8 mouse cellular contexts compared by ENCODE assay signal in genomic region chr15:79432892-79433291, GRCm38 (mm10). TPM values are rescaled to one million over a fixed set of nuclear protein-coding genes. Genes with fewer than 3 reads are reported as not detected.
DNase-seq lines count a peak whose midpoint lies in the region; ATAC-seq and TF ChIP-seq lines count a peak whose summit lies in the region.

No protein-coding gene starts in this region.

- TF ChIP-seq POLR2A in lung, adult 2 months (IDR thresholded peaks at IDR 0.05; ENCODE audit: borderline replicate concordance, extremely low read depth, low read depth, low read length), result no peak

- no peak overlapping the region for H3K9ac ChIP-seq in kidney, embryonic 15.5 days

- H3K4me3 ChIP-seq in heart, embryonic 10.5 days, result peak overlapping the region; percentile 17
- no peak overlapping the region for H3K4me3 ChIP-seq in kidney, embryonic 15.5 days (replicated peaks)
- peak overlapping the region; percentile 44 for H3K4me3 ChIP-seq in lung, adult 2 months (replicated peaks; ENCODE audit: extremely low read depth, low read depth, low read length)

- H3K27ac ChIP-seq in heart, embryonic 10.5 days, result peak overlapping the region; percentile 86
- H3K27ac ChIP-seq in kidney, embryonic 15.5 days, result peak overlapping the region; percentile 79

- no peak for ATAC-seq in kidney, embryonic 15.5 days (replicated peaks; ENCODE audit: low FRiP score)

- WGBS in heart, embryonic 10.5 days, result 25% methylated on average over 21 of the region's 21 CpGs
- WGBS in kidney, embryonic 15.5 days, result 64% methylated on average over 21 of the region's 21 CpGs
- WGBS in lung, adult 2 months, result 24% methylated on average over 21 of the region's 21 CpGs

- H3K4me2 ChIP-seq in kidney, embryonic 15.5 days, result no peak overlapping the region; the same call in 1 of the 2 replicates

- intact Hi-C loops in left cerebral cortex, postnatal 10 days (cut with DNase I), result no loop called here
- intact Hi-C loops in left cerebral cortex, postnatal 4 days (cut with DNase I), result no loop called here

- no peak for TF ChIP-seq CTCF in lung, adult 2 months (IDR thresholded peaks at IDR 0.05; ENCODE audit: insufficient read depth, low read length)

- peak; percentile 51 to 69 for DNase-seq in left cerebral cortex, postnatal 10 days (ENCODE audit: extremely low spot score in 1 of 2, low spot score in 2 of 2)
- DNase-seq in left cerebral cortex, postnatal 4 days, result no peak
- DNase-seq in heart, embryonic 10.5 days (ENCODE audit: low spot score), result peak; percentile 79
- DNase-seq in lung, adult 2 months, result no peak
- peak; percentile 41 for DNase-seq in right cerebral cortex, postnatal 14 days
- no peak for DNase-seq in retina, postnatal 1 day
- no peak for DNase-seq in ovary, postnatal 10 days (ENCODE audit: low spot score)

- peaks cover 71% of the 10 kb centered on the region for H3K4me1 ChIP-seq in heart, embryonic 10.5 days
- H3K4me1 ChIP-seq in kidney, embryonic 15.5 days, result peaks cover 58% of the 10 kb centered on the region
- peaks cover 52% of the 10 kb centered on the region for H3K4me1 ChIP-seq in lung, adult 2 months (ENCODE audit: control insufficient read depth, insufficient read depth, low read length)

- peaks cover 93% of the 10 kb centered on the region for H3K36me3 ChIP-seq in heart, embryonic 10.5 days
- peaks cover 96% of the 10 kb centered on the region for H3K36me3 ChIP-seq in kidney, embryonic 15.5 days

- no peaks in the 10 kb centered on the region for H3K27me3 ChIP-seq in heart, embryonic 10.5 days (ENCODE audit: insufficient read depth, poor library complexity, severe bottlenecking)
- H3K27me3 ChIP-seq in kidney, embryonic 15.5 days, result no peaks in the 10 kb centered on the region

- no peaks in the 10 kb centered on the region for H3K9me3 ChIP-seq in heart, embryonic 10.5 days
- no peaks in the 10 kb centered on the region for H3K9me3 ChIP-seq in kidney, embryonic 15.5 days (replicated peaks)

RNA-seq across cellular contexts. Expression of gene Csnk1e, which starts 22.5 kb away (rescaled TPM):
- total RNA-seq in left cerebral cortex, postnatal 10 days (2021), result 100 to 1,000 TPM; 181 to 198 TPM
- total RNA-seq in left cerebral cortex, postnatal 4 days (2021), result 100 to 1,000 TPM; 285 to 296 TPM
- 87.9 and 102 TPM in 2 replicates for polyA plus RNA-seq in heart, embryonic 10.5 days (2016; fragmentation: Nextera tagmentation; extraction: Ambion mirVana)
- 87.0 and 90.6 TPM in 2 replicates for polyA plus RNA-seq in kidney, embryonic 15.5 days (2015; fragmentation: Nextera tagmentation; extraction: Ambion mirVana)
- 90.8 and 109 TPM in 2 replicates for polyA plus RNA-seq in lung, adult 2 months (2012; rRNA removed)

RNA-seq across cellular contexts. Expression of gene Tmem184b, which starts 29.5 kb away (rescaled TPM):
- total RNA-seq in left cerebral cortex, postnatal 10 days (2021), result 10 to 100 TPM; 51.2 to 54.0 TPM
- 10 to 100 TPM; 49.6 to 53.4 TPM for total RNA-seq in left cerebral cortex, postnatal 4 days (2021)
- polyA plus RNA-seq in heart, embryonic 10.5 days (2016; fragmentation: Nextera tagmentation; extraction: Ambion mirVana), result 67.7 and 76.3 TPM in 2 replicates
- polyA plus RNA-seq in kidney, embryonic 15.5 days (2015; fragmentation: Nextera tagmentation; extraction: Ambion mirVana), result 67.7 and 75.5 TPM in 2 replicates
- polyA plus RNA-seq in lung, adult 2 months (2012; rRNA removed), result 269 and 331 TPM in 2 replicates

Comparison
In these comparisons a context has a peak if more than half of its experiments do, and no peak if none do; other contexts are left out.
1. DNase-seq: peak in left cerebral cortex, postnatal 10 days (2 of 2), heart, embryonic 10.5 days (single experiment) and right cerebral cortex, postnatal 14 days (single experiment); none in left cerebral cortex, postnatal 4 days (single experiment), lung, adult 2 months (single experiment), retina, postnatal 1 day (single experiment) and ovary, postnatal 10 days (single experiment).